Mouse (Mus musculus) MEL (cell line): ENCODE measurements around the gene Kiss1r.

Experiments
- BHLHE40 ChIP-seq: IDR thresholded peaks from 2 replicates; pipeline ENCODE4 v1.6.1; 2012; ENCODE audit warnings: low read depth, mild to moderate bottlenecking, inconsistent platforms, low read length, improper control_type of control experiment, borderline replicate concordance
- CHD2 ChIP-seq: IDR thresholded peaks from 2 replicates; pipeline ENCODE4 v1.6.1; 2011; ENCODE audit warnings: low read length, improper control_type of control experiment
- CTCF ChIP-seq, 3 experiments: IDR thresholded peaks in 2 of 3; conservative IDR thresholded peaks in 1 of 3; 2 replicates each; pipeline ENCODE4 v1.5.1; 2011 to 2012; ENCODE audit warnings: low read length in 3 of 3, low read depth in 2 of 3, mild to moderate bottlenecking in 2 of 3, improper control_type of control experiment in 1 of 3, inconsistent platforms in 1 of 3, mixed read lengths in 1 of 3, moderate library complexity in 1 of 3; ENCODE audit not compliant: control insufficient read depth in 1 of 3, insufficient read depth in 1 of 3, poor library complexity in 1 of 3, severe bottlenecking in 1 of 3
- E2F4 ChIP-seq: IDR thresholded peaks from 2 replicates; pipeline ENCODE4 v1.6.1; 2011; ENCODE audit warnings: low read depth, low read length, improper control_type of control experiment, borderline replicate concordance
- EP300 ChIP-seq, 2 experiments: IDR thresholded peaks; 2 replicates each; pipeline ENCODE4 v1.6.1; 2011; ENCODE audit warnings: improper control_type of control experiment in 2 of 2, low read length in 2 of 2, low read depth in 1 of 2, mild to moderate bottlenecking in 1 of 2
- JUND ChIP-seq: IDR thresholded peaks from 2 replicates; pipeline ENCODE4 v1.6.1; 2011; ENCODE audit warnings: low read depth, mild to moderate bottlenecking, improper control_type of control experiment, low read length
- KAT2A ChIP-seq: conservative IDR thresholded peaks from 2 replicates; pipeline ENCODE4 v1.6.1; 2012; ENCODE audit warnings: low read depth, low read length, improper control_type of control experiment, inconsistent platforms
- POLR2A ChIP-seq, 2 experiments: IDR thresholded peaks; 2 replicates each; pipeline ENCODE4 v1.6.1; 2011 to 2012; ENCODE audit warnings: low read length in 2 of 2, mild to moderate bottlenecking in 2 of 2, control low read depth in 1 of 2, improper control_type of control experiment in 1 of 2, low read depth in 1 of 2, moderate library complexity in 1 of 2; ENCODE audit not compliant: control insufficient read depth in 1 of 2, insufficient read depth in 1 of 2, poor library complexity in 1 of 2
- TAL1 ChIP-seq: IDR thresholded peaks from 2 replicates; pipeline ENCODE4 v1.6.1; 2012; ENCODE audit warnings: mild to moderate bottlenecking, inconsistent platforms, low read length, moderate library complexity, mixed read lengths
- TCF12 ChIP-seq: IDR thresholded peaks from 2 replicates; pipeline ENCODE4 v1.6.1; 2014; ENCODE audit warnings: low read depth, mild to moderate bottlenecking, inconsistent platforms, low read length, improper control_type of control experiment, moderate library complexity
- USF2 ChIP-seq, 2 experiments: IDR thresholded peaks; 2 replicates each; pipeline ENCODE4 v1.6.1; 2011 to 2012; ENCODE audit warnings: improper control_type of control experiment in 2 of 2, low read length in 2 of 2, borderline replicate concordance in 1 of 2, inconsistent platforms in 1 of 2, low read depth in 1 of 2, mild to moderate bottlenecking in 1 of 2; ENCODE audit not compliant: insufficient read depth in 1 of 2
- ZMIZ1 ChIP-seq: IDR thresholded peaks from 2 replicates; pipeline ENCODE4 v1.6.1; 2012; ENCODE audit warnings: low read depth, mild to moderate bottlenecking, inconsistent platforms, low read length, improper control_type of control experiment, moderate library complexity
- ZNF384 ChIP-seq: IDR thresholded peaks from 2 replicates; pipeline ENCODE4 v1.6.1; 2012; ENCODE audit warnings: low read depth, mild to moderate bottlenecking, inconsistent platforms, low read length, improper control_type of control experiment

DNA sequence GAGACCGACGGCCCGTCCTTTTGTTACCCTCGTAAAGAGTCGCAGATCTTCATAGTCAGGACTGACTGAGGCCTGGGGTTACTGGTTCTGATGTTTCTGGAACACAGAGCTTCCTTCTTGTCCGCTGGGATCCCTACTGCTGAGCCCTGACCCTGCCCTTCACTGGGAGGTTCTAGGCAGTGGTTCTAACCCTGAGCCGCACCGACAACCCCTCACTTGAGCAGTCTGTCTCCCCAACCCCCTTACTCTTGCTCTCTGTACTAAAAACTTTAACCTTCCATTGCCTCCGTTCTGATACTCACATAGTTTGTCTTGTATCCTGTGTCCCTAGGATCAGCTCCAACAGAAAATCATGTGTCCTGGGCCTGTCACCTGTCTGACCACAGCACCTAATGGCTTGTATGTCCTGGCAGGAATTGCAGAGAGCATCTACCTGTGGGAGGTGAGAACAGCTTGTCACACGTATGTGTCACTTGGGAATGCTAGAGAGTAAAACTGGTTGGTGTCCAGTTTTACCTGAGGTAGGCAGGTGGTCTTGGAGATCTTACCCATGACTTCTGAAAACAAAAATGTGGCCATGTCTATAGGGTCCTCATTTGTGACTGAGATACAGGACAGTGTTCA lies 44.0 kb downstream of the Kiss1r start:
- no peak for TF ChIP-seq EP300 (IDR thresholded peaks at IDR 0.05; ENCODE audit: low read depth in 1 of 2, low read length in 2 of 2)
- no peak for TF ChIP-seq BHLHE40
- TF ChIP-seq ZNF384 = no peak
- TF ChIP-seq ZMIZ1 = no peak
- TF ChIP-seq CTCF (IDR thresholded peaks at IDR 0.05 in 2 of 3, conservative IDR thresholded peaks at IDR 0.05 in 1 of 3; ENCODE audit: control insufficient read depth in 1 of 3, insufficient read depth in 1 of 3, low read depth in 2 of 3, low read length in 3 of 3, poor library complexity in 1 of 3, severe bottlenecking in 1 of 3) = no peak
- no peak for TF ChIP-seq POLR2A (IDR thresholded peaks at IDR 0.05; ENCODE audit: control insufficient read depth in 1 of 2, insufficient read depth in 1 of 2, low read depth in 1 of 2, low read length in 2 of 2, poor library complexity in 1 of 2)
- no peak for TF ChIP-seq KAT2A
- no peak for TF ChIP-seq TAL1
- TF ChIP-seq E2F4 = no peak
- TF ChIP-seq TCF12 = no peak
- no peak for TF ChIP-seq JUND
- no peak for TF ChIP-seq CHD2
- TF ChIP-seq USF2 (IDR thresholded peaks at IDR 0.05; ENCODE audit: borderline replicate concordance in 1 of 2, insufficient read depth in 1 of 2, low read depth in 1 of 2, low read length in 2 of 2) = no peak
